Mouse (Mus musculus): ENCODE measurements around the gene Nbea. TPM values are rescaled to one million over a fixed set of nuclear protein-coding genes. Genes with fewer than 3 reads are reported as not detected.

The Nbea gene
- polyA plus RNA-seq, 1 experiment from 2014 or later, result 17.1 TPM

GRCm38 (mm10) chr3:55612459-55613115, 570.9 kb downstream of the Nbea start:
- Histone ChIP-seq H3K27ac (replicated peaks) (peak overlapping the region; percentile 82), H3K27me3 (replicated peaks; ENCODE audit: low read depth, poor library complexity, severe bottlenecking) (peaks cover 4% of the 10 kb centered on the region; the same call in 1 of the 2 replicates), H3K4me1 (peaks cover 36% of the 10 kb centered on the region), H3K9me3 (no peaks in the 10 kb centered on the region), H3K4me3 (no peak overlapping the region; the same call in 1 of the 2 replicates), H3K36me3 (replicated peaks) (no peaks in the 10 kb centered on the region)
- WGBS, result 15% methylated on average over 5 of the region's 5 CpGs
- DNase-seq (ENCODE audit: low spot score), result peak; percentile 73

- DNase-seq (ENCODE audit: low spot score), result peak; percentile 24
- H3K4me1 ChIP-seq, result peaks cover 36% of the 10 kb centered on the region
- whole genome bisulfite sequencing, result 36% methylated on average over 5 of the region's 5 CpGs
- H3K27ac ChIP-seq (replicated peaks), result peak overlapping the region; percentile 82
- no peak overlapping the region; the same call in 1 of the 2 replicates for H3K4me3 ChIP-seq
- no peaks in the 10 kb centered on the region for H3K36me3 ChIP-seq (replicated peaks)
- H3K9me3 ChIP-seq, result no peaks in the 10 kb centered on the region
- H3K27me3 ChIP-seq (replicated peaks; ENCODE audit: low read depth, poor library complexity, severe bottlenecking), result peaks cover 4% of the 10 kb centered on the region; the same call in 1 of the 2 replicates
These were observed 571.5 kb downstream of the Nbea start for GRCm38 (mm10) chr3:55612023-55612422.

GRCm38 (mm10) chr3:55610191-55610590, 573.3 kb downstream of the Nbea start:
- Histone ChIP-seq H3K4me1 (peaks cover 36% of the 10 kb centered on the region), H3K36me3 (replicated peaks) (no peaks in the 10 kb centered on the region), H3K4me3 (no peak overlapping the region), H3K9me3 (no peaks in the 10 kb centered on the region), H3K27me3 (replicated peaks; ENCODE audit: low read depth, poor library complexity, severe bottlenecking) (peaks cover 4% of the 10 kb centered on the region; the same call in 1 of the 2 replicates), H3K27ac (replicated peaks) (peak overlapping the region; percentile 70; the same call in 1 of the 2 replicates)
- DNase-seq (ENCODE audit: low spot score), result no peak
- WGBS, result 94% methylated on average over 12 of the region's 12 CpGs

- no peaks in the 10 kb centered on the region for H3K36me3 ChIP-seq (replicated peaks)
- H3K4me3 ChIP-seq, result no peak overlapping the region
- DNase-seq (ENCODE audit: low spot score), result no peak
- 82% methylated on average over 2 of the region's 2 CpGs for WGBS
- no peaks in the 10 kb centered on the region for H3K27me3 ChIP-seq (replicated peaks; ENCODE audit: low read depth, poor library complexity, severe bottlenecking)
- H3K4me1 ChIP-seq, result peaks cover 37% of the 10 kb centered on the region
- no peaks in the 10 kb centered on the region for H3K9me3 ChIP-seq
- H3K27ac ChIP-seq (replicated peaks), result peak overlapping the region; percentile 72; the same call in 1 of the 2 replicates
These were observed 583.2 kb downstream of the Nbea start for GRCm38 (mm10) chr3:55600286-55600685.

- WGBS, result 72% methylated on average over 17 of the region's 17 CpGs
- Histone ChIP-seq H3K27ac (replicated peaks) (peak overlapping the region; percentile 72), H3K4me1 (peaks cover 37% of the 10 kb centered on the region), H3K9me3 (no peaks in the 10 kb centered on the region), H3K27me3 (replicated peaks; ENCODE audit: low read depth, poor library complexity, severe bottlenecking) (no peaks in the 10 kb centered on the region), H3K36me3 (replicated peaks) (no peaks in the 10 kb centered on the region), H3K4me3 (no peak overlapping the region)
- DNase-seq (ENCODE audit: low spot score), result no peak
These were observed 584.0 kb downstream of the Nbea start for GRCm38 (mm10) chr3:55599366-55600085.

GRCm38 (mm10) chr3:55598681-55599080, 584.8 kb downstream of the Nbea start:
- WGBS, result 47% methylated on average over 2 of the region's 2 CpGs
- no peaks in the 10 kb centered on the region for H3K36me3 ChIP-seq (replicated peaks)
- peaks cover 37% of the 10 kb centered on the region for H3K4me1 ChIP-seq
- H3K9me3 ChIP-seq, result no peaks in the 10 kb centered on the region
- peak overlapping the region; percentile 72 for H3K27ac ChIP-seq (replicated peaks)
- no peaks in the 10 kb centered on the region for H3K27me3 ChIP-seq (replicated peaks; ENCODE audit: low read depth, poor library complexity, severe bottlenecking)
- DNase-seq (ENCODE audit: low spot score), result peak; percentile 30
- H3K4me3 ChIP-seq, result no peak overlapping the region

- no peaks in the 10 kb centered on the region for H3K9me3 ChIP-seq
- H3K27me3 ChIP-seq (replicated peaks; ENCODE audit: low read depth, poor library complexity, severe bottlenecking), result no peaks in the 10 kb centered on the region
- peaks cover 35% of the 10 kb centered on the region for H3K4me1 ChIP-seq
- H3K4me3 ChIP-seq, result no peak overlapping the region
- H3K27ac ChIP-seq (replicated peaks), result no peak overlapping the region
- H3K36me3 ChIP-seq (replicated peaks), result no peaks in the 10 kb centered on the region
- 78% methylated on average over 5 of the region's 5 CpGs for WGBS
- no peak for DNase-seq (ENCODE audit: low spot score)
These were observed 590.2 kb downstream of the Nbea start for GRCm38 (mm10) chr3:55593312-55593711.

- Histone ChIP-seq H3K4me1 (peaks cover 57% of the 10 kb centered on the region), H3K27ac (replicated peaks) (peak overlapping the region; percentile 68), H3K4me3 (no peak overlapping the region), H3K9me3 (no peaks in the 10 kb centered on the region), H3K27me3 (replicated peaks; ENCODE audit: low read depth, poor library complexity, severe bottlenecking) (no peaks in the 10 kb centered on the region), H3K36me3 (replicated peaks) (no peaks in the 10 kb centered on the region)
- no peak for DNase-seq (ENCODE audit: low spot score)
- 43% methylated on average over 6 of the region's 6 CpGs for WGBS
These were observed 592.8 kb downstream of the Nbea start for GRCm38 (mm10) chr3:55590727-55591126.

- peaks cover 57% of the 10 kb centered on the region for H3K4me1 ChIP-seq
- no peaks in the 10 kb centered on the region for H3K36me3 ChIP-seq (replicated peaks)
- DNase-seq (ENCODE audit: low spot score), result no peak
- no peak overlapping the region for H3K4me3 ChIP-seq
- no peaks in the 10 kb centered on the region for H3K27me3 ChIP-seq (replicated peaks; ENCODE audit: low read depth, poor library complexity, severe bottlenecking)
- whole genome bisulfite sequencing, result 65% methylated on average over 2 of the region's 2 CpGs
- peak overlapping the region; percentile 68 for H3K27ac ChIP-seq (replicated peaks)
- no peaks in the 10 kb centered on the region for H3K9me3 ChIP-seq
These were observed 593.2 kb downstream of the Nbea start for GRCm38 (mm10) chr3:55590291-55590690.

GRCm38 (mm10) chr3:55589402-55589944, 594.0 kb downstream of the Nbea start:
- Histone ChIP-seq H3K36me3 (replicated peaks) (no peaks in the 10 kb centered on the region), H3K27ac (replicated peaks) (peak overlapping the region; percentile 68; the same call in 1 of the 2 replicates), H3K9me3 (no peaks in the 10 kb centered on the region), H3K27me3 (replicated peaks; ENCODE audit: low read depth, poor library complexity, severe bottlenecking) (no peaks in the 10 kb centered on the region), H3K4me3 (no peak overlapping the region), H3K4me1 (peaks cover 57% of the 10 kb centered on the region)
- WGBS, result 64% methylated on average over 8 of the region's 8 CpGs
- no peak for DNase-seq (ENCODE audit: low spot score)

- peak; percentile 88 for DNase-seq (ENCODE audit: low spot score)
- no peaks in the 10 kb centered on the region for H3K27me3 ChIP-seq (replicated peaks; ENCODE audit: low read depth, poor library complexity, severe bottlenecking)
- peak overlapping the region; percentile 25 for H3K4me3 ChIP-seq
- no peaks in the 10 kb centered on the region for H3K36me3 ChIP-seq (replicated peaks)
- H3K27ac ChIP-seq (replicated peaks), result peak overlapping the region; percentile 81
- 5% methylated on average over 12 of the region's 12 CpGs for WGBS
- peaks cover 57% of the 10 kb centered on the region for H3K4me1 ChIP-seq
- H3K9me3 ChIP-seq, result no peaks in the 10 kb centered on the region
These were observed 595.2 kb downstream of the Nbea start for GRCm38 (mm10) chr3:55587972-55588946.
